Mouse (Mus musculus) forebrain, embryonic 13.5 days (tissue): Measurements from ENCODE around the gene Zfp131. TPM values are rescaled to one million over a fixed set of nuclear protein-coding genes. Genes with fewer than 3 reads are reported as not detected.
"Not testable (repeated sequence)": the region's sequence is repeated elsewhere in the genome, so short reads cannot be mapped to it uniquely, and the experiment has no call there.

Source experiments
- ATAC-seq: fragments of 200-750 bp; cut with Nextera tagmentation; 2 replicates; pipeline ENCODE4 v1.8.0; 2017
- H3K27ac ChIP-seq: fragments of 300-500 bp; sonication (generic); 2 replicates; pipeline ENCODE4 v1.5.1; 2015; ENCODE audit warnings: inconsistent platforms, mild to moderate bottlenecking, moderate library complexity
- H3K27me3 ChIP-seq: fragments of 300-500 bp; sonication (generic); 2 replicates; pipeline ENCODE4 v1.6.1; 2015; ENCODE audit warnings: mild to moderate bottlenecking, inconsistent platforms
- H3K36me3 ChIP-seq: fragments of 300-500 bp; sonication (generic); 2 replicates; pipeline ENCODE4 v1.6.1; 2015; ENCODE audit warnings: mild to moderate bottlenecking, inconsistent platforms; ENCODE audit not compliant: poor library complexity, severe bottlenecking
- H3K4me1 ChIP-seq: fragments of 300-500 bp; sonication (generic); 2 replicates; pipeline ENCODE4 v1.6.1; 2015; ENCODE audit warnings: inconsistent platforms
- H3K4me2 ChIP-seq: fragments of 300-500 bp; sonication (generic); 2 replicates; pipeline ENCODE4 v1.6.1; 2015; ENCODE audit warnings: inconsistent platforms, mild to moderate bottlenecking, moderate library complexity
- H3K4me3 ChIP-seq: fragments of 300-500 bp; sonication (generic); 2 replicates; pipeline ENCODE4 v1.5.1; 2015; ENCODE audit warnings: mild to moderate bottlenecking, inconsistent platforms
- H3K9ac ChIP-seq: fragments of 300-500 bp; sonication (generic); 2 replicates; pipeline ENCODE4 v1.6.1; 2015; ENCODE audit warnings: mild to moderate bottlenecking, inconsistent platforms
- H3K9me3 ChIP-seq: fragments of 300-500 bp; sonication (generic); replicated peaks from 2 replicates; pipeline ENCODE4 v1.6.1; 2016; ENCODE audit warnings: inconsistent platforms
- WGBS: fragments of 180-500 bp; shearing (Covaris S2); methylation state at CpG from one replicate; pipeline ENCODE4 v1.1.7; 2015; 5-methylcytosine and 5-hydroxymethylcytosine counted together
- polyA plus RNA-seq: library from polyadenylated mRNA; unstranded; fragments of >200 nt; fragmentation: Nextera tagmentation; extraction: Ambion mirVana; gene quantifications from 2 replicates; pipeline ENCODE4 v1.2.1, GENCODE M21; 2015

Zfp131 gene
- 52.8 and 53.4 TPM in 2 replicates for polyA plus RNA-seq

- Histone ChIP-seq H3K27ac (peak within 1 kb of the TSS; percentile 97), H3K9ac (peak within 1 kb of the TSS; percentile 94), H3K9me3 (no peaks in the 10 kb centered on the region), H3K36me3 (peaks cover 20% of the 10 kb centered on the region), H3K4me3 (peak within 1 kb of the TSS; percentile 83), H3K4me1 (peaks cover 24% of the 10 kb centered on the region), H3K4me2 (peak within 1 kb of the TSS; percentile 72), H3K27me3 (no peaks in the 10 kb centered on the region)
- WGBS: under 1% methylated on average over 26 of the region's 86 CpGs
- peak; percentile 97 for ATAC-seq
Measured at GRCm38 (mm10) chr13:119790761-119791579, at the start of gene Zfp131. Gene Zfp131 (minus strand): TSS chr13:119790889.

GRCm38 (mm10) chr13:119839982-119840381, 49.3 kb upstream of the Zfp131 start:
- not testable (repeated sequence) for H3K4me2 ChIP-seq, H3K4me3 ChIP-seq, H3K27ac ChIP-seq

GRCm38 (mm10) chr13:119837719-119838337, 47.1 kb upstream of the Zfp131 start:
- H3K4me3 ChIP-seq, H3K9ac ChIP-seq, H3K36me3 ChIP-seq, H3K9me3 ChIP-seq, H3K27me3 ChIP-seq, H3K27ac ChIP-seq, H3K4me1 ChIP-seq: not testable (repeated sequence)
- 4% methylated on average over 14 of the region's 23 CpGs for WGBS
- H3K4me2 ChIP-seq: 0 out of 2 replicates have a peak overlapping the region, but pooled peaks have one; percentile 27
- ATAC-seq: peak; percentile 31; the same call in 1 of the 2 replicates

More at GRCm38 (mm10) chr13:119839982-119840381, 49.3 kb upstream of the Zfp131 start:
- not testable (repeated sequence) for H3K9ac ChIP-seq, H3K4me1 ChIP-seq, H3K36me3 ChIP-seq, H3K27me3 ChIP-seq, H3K9me3 ChIP-seq
- peak; percentile 50; the same call in 1 of the 2 replicates for ATAC-seq
- WGBS: 29% methylated on average over 6 of the region's 6 CpGs

GRCm38 (mm10) chr13:119836324-119836811, 45.7 kb upstream of the Zfp131 start:
- not testable (repeated sequence) for H3K27me3 ChIP-seq, H3K9me3 ChIP-seq, H3K27ac ChIP-seq, H3K36me3 ChIP-seq, H3K4me1 ChIP-seq, H3K9ac ChIP-seq
- peak; percentile 83 for ATAC-seq
- WGBS: 13% methylated on average over 23 of the region's 23 CpGs
- H3K4me3 ChIP-seq: peak overlapping the region; percentile 29
- H3K4me2 ChIP-seq: peak overlapping the region; percentile 53

- not testable (repeated sequence) for H3K9me3 ChIP-seq, H3K27ac ChIP-seq, H3K36me3 ChIP-seq, H3K4me1 ChIP-seq, H3K27me3 ChIP-seq, H3K9ac ChIP-seq
- WGBS: 17% methylated on average over 19 of the region's 25 CpGs
- ATAC-seq: peak; percentile 64
- H3K4me3 ChIP-seq: peak within 1 kb of the TSS; percentile 29
- H3K4me2 ChIP-seq: peak within 1 kb of the TSS; percentile 53
Measured at GRCm38 (mm10) chr13:119835320-119836056, 44.8 kb upstream of the Zfp131 start, which contains the start of gene D13Ertd608e. Gene D13Ertd608e (plus strand): TSS chr13:119836006.

GRCm38 (mm10) chr13:119830116-119830515, 39.4 kb upstream of the Zfp131 start, which contains the start of gene AF067063:
Gene AF067063 (minus strand): TSS chr13:119830216.
- H3K9ac ChIP-seq, ATAC-seq, H3K4me3 ChIP-seq, H3K27ac ChIP-seq, H3K9me3 ChIP-seq, H3K27me3 ChIP-seq, H3K36me3 ChIP-seq, H3K4me1 ChIP-seq, H3K4me2 ChIP-seq: not testable (repeated sequence)

GRCm38 (mm10) chr13:119817579-119818206, 27.0 kb upstream of the Zfp131 start:
- Histone ChIP-seq H3K27me3 (no peaks in the 10 kb centered on the region), H3K4me1 (0 out of 2 replicates have a peak, but pooled peaks cover 5% of the 10 kb centered on the region), H3K9me3 (no peaks in the 10 kb centered on the region), H3K4me3 (no peak overlapping the region), H3K36me3 (no peaks in the 10 kb centered on the region), H3K27ac (no peak overlapping the region), H3K9ac (no peak overlapping the region), H3K4me2 (no peak overlapping the region)
- WGBS: 12% methylated on average over 2 of the region's 2 CpGs
- ATAC-seq: no peak

- ATAC-seq: no peak
- no peaks in the 10 kb centered on the region for H3K9me3 ChIP-seq
- H3K27me3 ChIP-seq: no peaks in the 10 kb centered on the region
Measured at GRCm38 (mm10) chr13:119816798-119817197, 26.1 kb upstream of the Zfp131 start.

GRCm38 (mm10) chr13:119810031-119810430, 19.3 kb upstream of the Zfp131 start:
- no peak for ATAC-seq

More at GRCm38 (mm10) chr13:119816798-119817197, 26.1 kb upstream of the Zfp131 start:
- Histone ChIP-seq H3K36me3 (no peaks in the 10 kb centered on the region), H3K27ac (no peak overlapping the region), H3K9ac (no peak overlapping the region), H3K4me1 (0 out of 2 replicates have a peak, but pooled peaks cover 5% of the 10 kb centered on the region), H3K4me2 (no peak overlapping the region), H3K4me3 (no peak overlapping the region)
- 66% methylated on average over 8 of the region's 8 CpGs for WGBS

GRCm38 (mm10) chr13:119808937-119809336, 18.2 kb upstream of the Zfp131 start:
- Histone ChIP-seq H3K4me2 (no peak overlapping the region), H3K4me1 (no peaks in the 10 kb centered on the region), H3K36me3 (no peaks in the 10 kb centered on the region), H3K27me3 (no peaks in the 10 kb centered on the region), H3K4me3 (no peak overlapping the region), H3K9ac (no peak overlapping the region), H3K27ac (no peak overlapping the region), H3K9me3 (no peaks in the 10 kb centered on the region)
- ATAC-seq: no peak
- 75% methylated on average over 2 of the region's 2 CpGs for WGBS

More at GRCm38 (mm10) chr13:119810031-119810430, 19.3 kb upstream of the Zfp131 start:
- no peak overlapping the region for H3K9ac ChIP-seq
- H3K4me1 ChIP-seq: no peaks in the 10 kb centered on the region
- no peaks in the 10 kb centered on the region for H3K27me3 ChIP-seq
- H3K4me2 ChIP-seq: no peak overlapping the region
- 91% methylated on average over 9 of the region's 9 CpGs for WGBS
- H3K4me3 ChIP-seq: no peak overlapping the region
- no peaks in the 10 kb centered on the region for H3K9me3 ChIP-seq
- H3K36me3 ChIP-seq: no peaks in the 10 kb centered on the region
- H3K27ac ChIP-seq: no peak overlapping the region

- no peaks in the 10 kb centered on the region for H3K9me3 ChIP-seq
- H3K36me3 ChIP-seq: no peaks in the 10 kb centered on the region
- H3K4me2 ChIP-seq: no peak overlapping the region
- ATAC-seq: no peak
- no peaks in the 10 kb centered on the region for H3K4me1 ChIP-seq
- H3K4me3 ChIP-seq: no peak overlapping the region
- H3K27ac ChIP-seq: no peak overlapping the region
- no peak overlapping the region for H3K9ac ChIP-seq
- WGBS: 68% methylated on average over 4 of the region's 4 CpGs
- no peaks in the 10 kb centered on the region for H3K27me3 ChIP-seq
Measured at GRCm38 (mm10) chr13:119797656-119798055, 7.0 kb upstream of the Zfp131 start.
